Mouse (Mus musculus) cortical plate, adult 2 months (tissue): ENCODE data around the gene Cdk5r2.

Source experiments
- CTCF ChIP-seq: fragments of 200-500 bp; IDR thresholded peaks from 2 replicates; pipeline ENCODE4 v1.5.1; 2011; ENCODE audit warnings: mild to moderate bottlenecking, control low read depth, low read length; ENCODE audit not compliant: insufficient read depth; ENCODE audit errors: extremely low read depth
- POLR2A ChIP-seq: fragments of 200-500 bp; IDR thresholded peaks from 2 replicates; pipeline ENCODE4 v1.6.1; 2011; ENCODE audit warnings: mild to moderate bottlenecking, low read length, control low read depth; ENCODE audit not compliant: insufficient read depth; ENCODE audit errors: extremely low read depth

- TF ChIP-seq POLR2A = no peak
- TF ChIP-seq CTCF = no peak
These were observed 30.8 kb downstream of the Cdk5r2 start, which contains the start of gene Fev for GRCm38 (mm10) chr1:74885369-74886042.
